Mouse (Mus musculus) naive thymus-derived CD4-positive, alpha-beta T cell, adult 2 months (primary cell): ENCODE results near the gene Nrbf2.

ENCODE experiments used
- DNase-seq: peaks from one replicate; pipeline ENCODE4 v3.0.0-alpha.2; 2011; ENCODE audit warnings: low read depth

The Nrbf2 gene

DNA sequence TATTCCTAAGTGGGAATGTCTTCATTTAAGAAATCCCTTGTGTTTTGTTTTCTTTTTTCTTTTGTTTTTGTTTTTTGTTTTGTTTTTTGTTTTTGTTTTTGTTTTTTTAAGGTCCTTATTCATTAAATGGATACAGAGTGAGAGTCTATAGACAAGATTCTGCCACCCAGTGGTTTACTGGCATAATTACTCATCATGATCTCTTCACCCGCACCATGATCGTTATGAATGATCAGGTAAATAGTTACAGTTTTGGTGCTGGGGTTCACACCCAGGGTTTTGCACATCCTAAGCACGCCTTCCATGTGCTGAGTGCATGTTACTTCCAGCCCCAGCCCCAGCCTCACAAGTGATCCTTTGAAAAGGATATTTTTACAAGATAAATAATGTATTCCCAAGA, 68.2 kb downstream of the Nrbf2 start:
- DNase-seq: peak; percentile 51
